Mouse (Mus musculus): ENCODE measurements around the gene Crlf2. TPM values are rescaled to one million over a fixed set of nuclear protein-coding genes. Genes with fewer than 3 reads are reported as not detected.
A peak's percentile ranks its signal among the peaks of the same experiment; 100 is the strongest.

Gene Crlf2
- polyA plus RNA-seq, 1 experiment from 2014 or later = 10.2 TPM

- no peaks in the 10 kb centered on the region; the same call in 1 of the 2 replicates for H3K4me1 ChIP-seq (ENCODE audit: insufficient read depth)
- H3K27ac ChIP-seq (ENCODE audit: low read depth) = peak overlapping the region; percentile 97; the same call in 1 of the 2 replicates
- WGBS (ENCODE audit: insufficient replicate concordance) = 21% methylated on average over 5 of the region's 6 CpGs
- no peaks in the 10 kb centered on the region for H3K27me3 ChIP-seq (ENCODE audit: insufficient read depth, low read length)
- ATAC-seq (no peak), DNase-seq (no peak)
- peak overlapping the region; percentile 70 for H3K4me3 ChIP-seq (ENCODE audit: low read depth, low read length)
- peak overlapping the region; percentile 81 for H3K4me2 ChIP-seq (ENCODE audit: low read depth, low read length)
- H3K9me3 ChIP-seq (ENCODE audit: low read length) = peaks cover 21% of the 10 kb centered on the region
- TF ChIP-seq CTCF (IDR thresholded peaks at IDR 0.05; ENCODE audit: low read depth) (no peak), EP300 (IDR thresholded peaks at IDR 0.05; ENCODE audit: low read depth) (no peak)
- no peak overlapping the region for H3K9ac ChIP-seq (replicated peaks)
- H3K36me3 ChIP-seq (replicated peaks; ENCODE audit: insufficient read depth, low read length) = peaks cover 4% of the 10 kb centered on the region; the same call in 1 of the 2 replicates
These were observed 398 bp upstream of the Crlf2 start for GRCm38 (mm10) chr5:109559191-109559590.

- Histone ChIP-seq H3K4me3 (ENCODE audit: low read depth, low read length) (peak overlapping the region; percentile 70), H3K9ac (replicated peaks) (no peak overlapping the region), H3K4me1 (ENCODE audit: insufficient read depth) (no peaks in the 10 kb centered on the region; the same call in 1 of the 2 replicates), H3K27me3 (ENCODE audit: insufficient read depth, low read length) (no peaks in the 10 kb centered on the region), H3K36me3 (replicated peaks; ENCODE audit: insufficient read depth, low read length) (peaks cover 4% of the 10 kb centered on the region; the same call in 1 of the 2 replicates), H3K9me3 (ENCODE audit: low read length) (peaks cover 31% of the 10 kb centered on the region), H3K4me2 (ENCODE audit: low read depth, low read length) (peak overlapping the region; percentile 81), H3K27ac (ENCODE audit: low read depth) (peak overlapping the region; percentile 97)
- DNase-seq (no peak), ATAC-seq (no peak; the same call in 1 of the 2 replicates)
- no peak for TF ChIP-seq EP300 (IDR thresholded peaks at IDR 0.05; ENCODE audit: low read depth)
- no peak for TF ChIP-seq CTCF (IDR thresholded peaks at IDR 0.05; ENCODE audit: low read depth)
- under 1% methylated on average over 9 of the region's 9 CpGs for WGBS (ENCODE audit: insufficient replicate concordance)
These were observed 730 bp downstream of the Crlf2 start for GRCm38 (mm10) chr5:109558123-109558403.

DNA sequence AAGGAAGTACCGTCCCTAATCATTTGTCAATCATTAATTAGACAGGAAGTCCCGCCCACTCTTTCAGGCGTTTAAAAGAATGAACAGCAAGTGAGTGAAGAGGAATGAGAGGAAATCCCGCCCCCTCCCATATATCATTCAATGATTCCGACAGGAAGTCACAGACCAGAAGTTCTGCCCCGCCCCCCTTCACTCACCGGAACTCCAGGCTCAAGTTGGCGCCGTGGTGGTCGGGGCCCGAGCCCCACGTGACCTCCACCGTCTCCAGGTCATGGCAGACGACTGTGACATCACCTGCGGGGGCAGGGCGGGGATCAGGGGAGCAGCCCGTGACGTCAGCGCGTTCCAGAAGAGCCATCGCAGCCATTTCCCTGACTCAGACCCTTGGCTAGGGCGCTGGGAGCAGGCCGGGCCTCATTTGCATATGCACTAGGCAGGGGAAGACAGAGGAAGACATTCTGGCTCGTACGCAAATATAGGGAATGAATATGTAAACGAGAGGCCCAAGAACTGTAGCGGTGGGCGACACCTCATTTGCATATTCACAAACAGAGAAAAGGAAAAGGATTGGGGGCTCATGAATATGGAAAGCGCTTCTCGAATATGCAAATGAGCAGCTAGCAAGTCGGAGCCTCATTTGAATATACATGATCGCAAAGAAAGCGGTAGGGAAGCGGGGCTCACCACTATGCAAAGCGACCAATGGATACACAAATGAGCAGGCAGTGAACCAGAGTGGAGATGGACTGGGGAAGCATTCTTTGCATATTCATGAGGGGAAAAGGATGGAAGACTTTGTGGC lies 1.3 kb downstream of the Crlf2 start:
- DNase-seq (peak; percentile 94), ATAC-seq (peak; percentile 67)
- H3K9me3 ChIP-seq (ENCODE audit: low read length) = peaks cover 36% of the 10 kb centered on the region
- H3K4me1 ChIP-seq (ENCODE audit: insufficient read depth) = no peaks in the 10 kb centered on the region; the same call in 1 of the 2 replicates
- peak overlapping the region; percentile 81 for H3K4me2 ChIP-seq (ENCODE audit: low read depth, low read length)
- peak overlapping the region; percentile 97 for H3K27ac ChIP-seq (ENCODE audit: low read depth)
- H3K9ac ChIP-seq (replicated peaks) = 0 out of 2 replicates have a peak overlapping the region, but pooled peaks have one; percentile 19
- H3K27me3 ChIP-seq (ENCODE audit: insufficient read depth, low read length) = no peaks in the 10 kb centered on the region
- H3K36me3 ChIP-seq (replicated peaks; ENCODE audit: insufficient read depth, low read length) = peaks cover 4% of the 10 kb centered on the region; the same call in 1 of the 2 replicates
- WGBS (ENCODE audit: insufficient replicate concordance) = under 1% methylated on average over 35 of the region's 35 CpGs
- H3K4me3 ChIP-seq (ENCODE audit: low read depth, low read length) = peak overlapping the region; percentile 70
- TF ChIP-seq EP300 (IDR thresholded peaks at IDR 0.05; ENCODE audit: low read depth) (no peak; the same call in 1 of the 2 replicates), CTCF (IDR thresholded peaks at IDR 0.05; ENCODE audit: low read depth) (no peak)

- DNase-seq (peak; percentile 93), ATAC-seq (peak; percentile 69)
- peak overlapping the region; percentile 70 for H3K4me3 ChIP-seq (ENCODE audit: low read depth, low read length)
- H3K27ac ChIP-seq (ENCODE audit: low read depth) = peak overlapping the region; percentile 97
- TF ChIP-seq EP300 (IDR thresholded peaks at IDR 0.05; ENCODE audit: low read depth) (peak; percentile 19; the same call in 1 of the 2 replicates), CTCF (IDR thresholded peaks at IDR 0.05; ENCODE audit: low read depth) (no peak)
- peaks cover 38% of the 10 kb centered on the region for H3K9me3 ChIP-seq (ENCODE audit: low read length)
- 10% methylated on average over 40 of the region's 40 CpGs for WGBS (ENCODE audit: insufficient replicate concordance)
- no peaks in the 10 kb centered on the region for H3K27me3 ChIP-seq (ENCODE audit: insufficient read depth, low read length)
- peak overlapping the region; percentile 81 for H3K4me2 ChIP-seq (ENCODE audit: low read depth, low read length)
- H3K9ac ChIP-seq (replicated peaks) = no peak overlapping the region
- H3K4me1 ChIP-seq (ENCODE audit: insufficient read depth) = no peaks in the 10 kb centered on the region; the same call in 1 of the 2 replicates
- H3K36me3 ChIP-seq (replicated peaks; ENCODE audit: insufficient read depth, low read length) = peaks cover 4% of the 10 kb centered on the region; the same call in 1 of the 2 replicates
These were observed 2.0 kb downstream of the Crlf2 start for GRCm38 (mm10) chr5:109556591-109557320.

DNA sequence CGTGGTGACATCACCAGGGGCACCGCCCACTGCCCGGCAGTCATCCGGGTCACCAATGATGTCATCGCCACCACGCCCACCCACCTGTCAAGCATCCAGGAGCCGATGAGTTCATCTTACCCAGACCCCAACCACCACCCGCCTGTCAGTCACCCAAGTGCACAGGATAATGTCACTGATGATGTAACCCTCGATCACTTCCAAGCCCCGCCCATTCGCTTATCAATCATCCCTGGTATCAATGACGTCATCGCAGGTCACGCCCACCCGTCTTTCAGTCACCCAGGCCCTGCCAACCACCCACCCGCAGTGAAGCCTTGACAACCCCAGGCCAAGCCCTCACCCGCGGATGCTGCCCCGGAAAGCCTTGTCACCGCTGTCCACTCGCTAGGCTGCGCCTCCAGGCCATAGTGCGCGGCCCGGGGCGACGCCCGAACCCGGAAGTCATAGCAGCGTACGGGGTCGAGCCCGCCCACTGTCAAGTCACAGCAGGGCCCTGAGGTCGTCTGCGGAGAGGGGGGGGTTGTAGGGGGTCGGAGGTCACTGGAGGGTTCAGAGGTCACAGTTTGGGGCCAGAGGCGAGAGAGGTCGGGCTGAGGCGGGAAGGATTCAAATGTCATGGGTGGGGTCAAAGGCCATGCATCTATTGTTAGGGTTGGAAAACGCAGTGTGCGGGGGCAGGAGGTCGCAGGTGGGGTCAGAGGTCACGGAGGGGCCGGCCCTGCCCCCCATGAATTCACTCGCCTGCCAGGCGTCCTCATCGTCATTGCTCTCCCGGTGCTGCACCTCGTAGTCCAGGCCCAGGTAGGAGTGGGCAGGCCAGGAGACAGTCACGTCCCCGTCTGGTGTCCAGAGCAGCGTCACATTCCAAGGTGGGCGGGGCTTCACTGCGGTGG lies 2.9 kb downstream of the Crlf2 start:
- no peak for ATAC-seq
- Histone ChIP-seq H3K9me3 (ENCODE audit: low read length) (peaks cover 45% of the 10 kb centered on the region), H3K9ac (replicated peaks) (no peak overlapping the region), H3K27ac (ENCODE audit: low read depth) (peak overlapping the region; percentile 97), H3K4me1 (ENCODE audit: insufficient read depth) (no peaks in the 10 kb centered on the region; the same call in 1 of the 2 replicates), H3K4me2 (ENCODE audit: low read depth, low read length) (0 out of 2 replicates have a peak overlapping the region, but pooled peaks have one; percentile 81), H3K4me3 (ENCODE audit: low read depth, low read length) (peak overlapping the region; percentile 70; the same call in 1 of the 2 replicates), H3K36me3 (replicated peaks; ENCODE audit: insufficient read depth, low read length) (peaks cover 4% of the 10 kb centered on the region; the same call in 1 of the 2 replicates), H3K27me3 (ENCODE audit: insufficient read depth, low read length) (no peaks in the 10 kb centered on the region)
- DNase-seq = peak; percentile 43
- WGBS (ENCODE audit: insufficient replicate concordance) = 83% methylated on average over 54 of the region's 54 CpGs
- TF ChIP-seq EP300 (IDR thresholded peaks at IDR 0.05; ENCODE audit: low read depth) (no peak), CTCF (IDR thresholded peaks at IDR 0.05; ENCODE audit: low read depth) (no peak)

Measured in liver, postnatal 0 days (tissue).